Mouse (Mus musculus): ENCODE measurements around the gene Rab27a. TPM values are rescaled to one million over a fixed set of nuclear protein-coding genes. Genes with fewer than 3 reads are reported as not detected.
"Not testable (repeated sequence)": the region's sequence is repeated elsewhere in the genome, so short reads cannot be mapped to it uniquely, and the experiment has no call there.

Rab27a gene
- total RNA-seq, 4 experiments from 2014 or later = 36.8 to 57.3 (median 48.1) TPM

- no peak for DNase-seq
Measured at GRCm38 (mm10) chr9:73047906-73048305, 3.3 kb downstream of the Rab27a start.

DNA sequence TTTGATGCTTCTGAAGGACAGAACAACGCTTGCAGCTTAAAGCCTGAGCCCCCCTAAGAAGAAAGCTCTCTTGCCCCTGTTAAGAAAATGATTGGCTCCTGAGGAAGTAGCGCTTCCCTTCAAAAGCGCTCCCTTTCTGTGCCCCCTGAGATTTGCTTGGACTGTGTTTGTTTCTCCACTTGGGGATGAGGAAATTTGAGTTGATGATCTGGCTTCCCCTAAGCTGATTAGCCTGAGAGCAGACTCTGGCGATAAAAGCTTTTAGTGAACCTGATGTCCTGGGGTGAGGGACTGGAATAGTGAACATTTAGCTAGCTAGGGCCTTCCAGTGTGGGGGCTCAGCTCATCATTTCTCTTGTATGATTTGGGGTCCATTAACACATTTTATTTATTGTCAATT lies 4.3 kb downstream of the Rab27a start:
- DNase-seq = no peak

GRCm38 (mm10) chr9:73049833-73050232 lies 5.2 kb downstream of the Rab27a start:
- no peak for DNase-seq

DNA sequence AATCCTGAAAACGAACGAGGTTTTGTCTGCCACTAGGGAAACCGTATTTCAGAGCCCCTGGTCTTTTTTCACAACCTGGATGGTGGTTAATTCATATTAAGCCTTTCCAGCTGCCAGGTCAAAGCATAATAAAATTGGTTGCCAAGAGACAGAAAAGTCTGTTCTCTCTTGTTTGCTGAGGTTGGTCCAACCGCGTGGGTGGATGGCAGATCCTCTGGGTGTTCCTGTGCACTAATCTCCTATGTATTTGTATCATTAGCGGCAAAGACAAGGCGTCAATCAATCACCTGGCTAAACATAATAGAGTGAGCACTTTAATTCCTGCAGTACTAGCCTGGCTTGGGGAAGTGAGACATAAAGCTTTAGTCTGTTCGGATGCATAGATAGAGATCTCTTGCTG lies 6.0 kb downstream of the Rab27a start:
- no peak for DNase-seq

DNA sequence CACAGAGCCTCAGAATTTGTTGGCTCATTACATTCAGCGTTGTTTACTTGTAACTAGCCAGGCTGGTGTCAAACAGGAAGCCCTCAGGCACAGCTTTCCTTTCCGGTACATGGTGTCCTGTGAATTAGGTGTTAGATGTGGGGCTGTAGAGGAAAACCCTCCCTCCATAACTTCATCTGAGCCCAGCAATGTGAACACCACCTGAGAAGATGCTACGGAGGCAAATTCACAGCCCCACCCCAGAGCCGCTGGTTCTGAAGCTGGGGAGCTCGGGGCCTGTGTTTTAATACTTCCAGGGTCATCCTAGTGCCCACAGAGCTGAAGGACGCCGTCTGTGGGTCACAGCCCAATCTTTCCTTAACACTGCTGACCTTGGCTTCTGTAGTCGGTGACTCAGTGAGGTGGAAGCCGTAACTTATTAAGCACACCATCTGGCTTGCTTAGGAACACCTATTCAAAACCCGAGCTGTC lies 10.8 kb downstream of the Rab27a start:
- DNase-seq = peak; percentile 79

DNA sequence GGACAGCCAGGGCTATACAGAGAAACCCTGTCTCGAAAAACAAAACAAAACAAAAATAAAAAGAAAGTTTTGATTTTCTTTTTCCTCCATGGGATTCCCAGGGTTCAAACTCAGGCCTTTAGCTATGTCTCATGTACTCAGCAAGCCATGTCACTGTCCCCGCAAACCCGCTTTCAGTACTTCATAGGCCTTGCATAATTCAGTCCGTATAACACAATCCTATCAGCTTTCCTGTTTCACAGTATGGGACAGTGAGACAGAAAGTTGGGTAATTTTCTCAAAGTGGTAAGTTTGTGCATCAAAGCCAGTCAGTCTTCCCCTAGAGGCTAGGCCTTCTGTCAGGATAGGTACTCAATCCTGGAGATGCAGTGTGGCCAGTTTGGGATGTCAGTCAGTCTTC lies 14.6 kb downstream of the Rab27a start:
- no peak for DNase-seq

GRCm38 (mm10) chr9:73063621-73064290 lies 19.1 kb downstream of the Rab27a start:
- DNase-seq = peak; percentile 25

DNA sequence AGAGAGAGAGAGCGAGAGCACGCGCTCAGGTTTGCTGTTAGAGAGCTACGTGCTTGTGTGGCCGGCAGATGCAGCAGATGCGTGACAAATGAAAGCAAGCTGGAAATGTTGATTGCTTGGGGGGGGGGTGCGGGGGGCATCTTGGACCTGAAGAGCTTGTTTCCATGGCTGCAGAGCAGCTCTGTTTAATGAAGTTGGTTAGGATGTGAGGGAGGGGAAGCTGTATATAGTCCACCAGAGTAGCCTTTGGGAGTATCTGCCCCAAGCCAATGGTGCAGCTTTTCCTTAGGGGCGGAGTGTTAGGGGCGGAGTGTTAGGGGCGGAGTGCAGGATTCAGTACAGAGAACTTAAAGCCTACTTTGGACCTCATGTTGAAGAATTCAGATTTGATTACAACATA lies 22.4 kb downstream of the Rab27a start:
- DNase-seq = no peak

- DNase-seq = no peak
Measured at GRCm38 (mm10) chr9:73068230-73068679, 23.6 kb downstream of the Rab27a start.

DNA sequence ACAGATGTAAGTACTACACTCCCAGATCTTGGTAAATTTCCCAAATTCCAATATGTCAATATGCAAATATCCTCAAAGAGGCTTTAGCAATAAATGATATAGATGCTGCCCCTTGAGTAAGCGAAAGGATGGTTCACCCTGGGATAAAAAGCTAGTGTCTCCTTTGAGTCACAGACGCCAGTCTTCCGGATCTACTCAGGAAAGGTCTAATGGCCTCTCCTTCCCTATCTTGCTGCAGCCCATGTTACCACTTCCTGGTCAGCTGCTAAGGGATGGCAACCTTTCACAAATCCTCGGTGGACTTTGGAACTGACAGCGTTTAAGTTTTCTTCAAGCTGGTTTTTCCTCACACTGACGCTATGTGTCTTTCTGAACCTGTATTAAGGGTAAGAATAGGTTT lies 24.0 kb downstream of the Rab27a start:
- DNase-seq = no peak

GRCm38 (mm10) chr9:73070971-73071659 lies 26.5 kb downstream of the Rab27a start:
- DNase-seq = no peak

DNA sequence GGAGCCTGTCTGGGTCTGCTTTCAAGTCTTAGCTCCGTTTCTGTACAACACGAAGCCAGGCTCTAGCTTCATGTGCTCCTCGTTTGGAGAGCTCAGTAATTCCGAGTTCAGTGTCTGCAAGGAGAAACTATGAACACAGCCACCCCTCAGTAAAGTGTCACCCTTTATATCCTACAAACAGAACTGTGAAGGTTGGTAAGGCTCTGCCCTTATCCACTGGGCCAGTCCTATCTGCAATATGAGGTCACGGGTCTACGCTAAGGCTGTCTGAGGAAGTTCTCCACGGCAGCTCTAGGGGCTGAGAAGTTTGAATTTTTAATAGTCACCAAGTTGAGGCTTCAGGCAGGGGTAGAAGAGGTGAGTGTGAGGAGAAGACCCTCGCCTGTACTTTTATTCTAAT lies 27.8 kb downstream of the Rab27a start:
- DNase-seq = no peak

GRCm38 (mm10) chr9:73073169-73073568 lies 28.5 kb downstream of the Rab27a start:
- DNase-seq = no peak

- DNase-seq = not testable (repeated sequence)
Measured at GRCm38 (mm10) chr9:73079349-73079748, 34.7 kb downstream of the Rab27a start.

DNA sequence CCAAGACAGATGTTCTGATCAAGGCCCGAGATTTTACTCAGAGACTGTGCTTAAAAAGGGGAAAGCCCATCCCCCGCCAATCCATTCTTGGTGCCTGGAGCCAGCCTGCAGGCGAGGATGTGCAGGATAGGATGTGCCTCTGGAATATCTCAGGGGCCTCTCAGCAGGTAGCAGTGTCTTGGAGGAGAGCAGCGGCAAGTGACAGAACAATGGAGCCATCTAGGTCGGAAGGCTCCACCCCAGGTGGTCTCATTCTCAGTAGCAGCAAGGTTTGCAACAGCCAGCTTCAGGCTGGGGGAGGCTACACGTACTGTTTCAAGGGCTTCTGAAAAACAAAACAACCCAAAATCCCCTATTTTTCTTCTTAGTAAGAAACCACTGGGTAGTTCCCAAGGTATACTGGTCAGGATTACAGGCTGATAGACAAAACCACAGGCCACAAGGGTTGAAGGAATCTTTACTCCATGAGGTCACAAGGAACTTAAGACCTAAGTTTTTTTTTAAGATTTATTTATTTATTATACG lies 35.2 kb downstream of the Rab27a start:
- DNase-seq = no peak

GRCm38 (mm10) chr9:73082291-73083000 lies 37.8 kb downstream of the Rab27a start:
- DNase-seq = no peak

GRCm38 (mm10) chr9:73083956-73084355 lies 39.3 kb downstream of the Rab27a start:
- no peak for DNase-seq

- no peak for DNase-seq
Measured at GRCm38 (mm10) chr9:73085845-73086244, 41.2 kb downstream of the Rab27a start.

DNA sequence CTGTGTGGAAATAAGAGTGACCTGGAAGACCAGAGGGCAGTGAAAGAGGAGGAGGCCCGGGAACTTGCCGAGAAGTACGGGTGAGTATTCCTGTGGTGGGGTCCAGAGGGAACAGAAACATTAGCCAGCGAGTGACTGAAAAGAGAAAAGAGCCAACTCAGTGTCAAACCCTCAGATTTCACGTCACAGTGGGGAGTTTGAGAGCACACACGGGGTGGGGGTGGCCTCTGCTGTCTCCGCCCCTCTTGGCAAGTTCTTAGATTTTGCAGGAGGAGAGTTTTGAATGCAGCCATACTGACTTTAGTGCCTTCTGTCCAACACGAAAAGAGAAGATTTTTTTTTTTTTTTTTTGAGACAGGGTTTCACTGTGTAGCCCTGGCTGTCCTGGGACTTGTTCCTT lies 42.5 kb downstream of the Rab27a start:
- no peak for DNase-seq

- no peak for DNase-seq
Measured at GRCm38 (mm10) chr9:73087581-73087980, 42.9 kb downstream of the Rab27a start.

DNA sequence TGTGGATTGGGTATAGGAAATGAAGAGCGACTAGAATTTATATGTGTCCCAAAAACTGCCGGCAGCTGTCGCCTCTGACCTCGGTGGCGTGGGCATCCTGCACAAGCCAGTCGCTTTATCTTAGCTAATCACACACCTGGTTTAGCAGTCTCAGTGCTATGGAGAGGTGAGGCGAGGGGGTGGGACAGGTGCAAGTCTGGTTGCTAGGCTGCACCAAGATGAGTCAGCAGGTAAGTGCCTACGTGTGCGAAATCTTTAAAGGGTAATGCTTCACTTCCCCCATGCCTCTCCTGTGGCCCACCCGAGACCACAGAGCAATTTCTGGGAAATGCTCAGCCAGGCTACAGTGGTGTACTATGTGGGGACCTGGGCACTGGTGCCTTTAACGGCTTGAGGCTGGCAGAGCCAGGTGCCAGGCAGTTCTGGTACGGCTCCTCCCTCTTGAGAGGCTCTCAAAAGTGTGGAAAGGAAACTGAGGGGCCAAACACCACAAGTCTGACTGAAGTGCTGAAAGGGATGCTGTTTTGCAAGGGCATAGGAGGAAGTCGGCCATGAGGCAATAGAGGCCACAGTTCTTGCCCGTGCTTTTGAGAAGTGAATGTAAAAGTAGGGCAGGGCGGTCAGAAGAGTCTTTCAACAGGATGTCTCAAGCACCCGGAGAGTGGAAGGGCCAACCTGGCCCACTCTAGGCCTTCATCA lies 44.7 kb downstream of the Rab27a start:
- DNase-seq = no peak

GRCm38 (mm10) chr9:73090121-73090520 lies 45.5 kb downstream of the Rab27a start:
- DNase-seq = no peak

DNA sequence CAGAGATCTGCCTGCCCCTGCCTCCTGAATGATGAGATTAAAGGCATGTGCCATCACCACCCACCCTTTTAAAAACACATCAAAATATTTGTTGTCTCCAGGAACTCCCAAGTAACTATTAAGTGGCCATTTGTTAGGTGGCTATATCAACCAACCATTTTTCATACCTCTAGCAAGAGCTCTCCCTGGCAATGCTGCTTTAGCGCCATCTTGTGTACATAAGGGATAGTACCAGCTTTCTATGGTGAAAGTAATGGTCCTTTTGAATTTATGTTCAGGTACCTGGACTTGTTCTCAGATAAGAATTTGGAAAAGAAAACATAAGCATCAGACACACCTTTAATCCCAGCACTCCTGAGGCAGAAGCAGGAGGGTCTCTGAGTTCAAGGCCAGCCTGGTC lies 47.1 kb downstream of the Rab27a start:
- DNase-seq = no peak

All from adrenal gland, adult 8-10 months (tissue).